Mouse (Mus musculus): Measurements from ENCODE around the gene Lrrc29. TPM values are rescaled to one million over a fixed set of nuclear protein-coding genes. Genes with fewer than 3 reads are reported as not detected.

Gene Lrrc29
- total RNA-seq, 4 experiments from 2014 or later = 0.69 to 1.8 (median 1.1) TPM

GRCm38 (mm10) chr8:105345061-105345975 is 19.2 kb upstream of the Lrrc29 start:
- DNase-seq (ENCODE audit: low spot score) = peak; percentile 62

DNA sequence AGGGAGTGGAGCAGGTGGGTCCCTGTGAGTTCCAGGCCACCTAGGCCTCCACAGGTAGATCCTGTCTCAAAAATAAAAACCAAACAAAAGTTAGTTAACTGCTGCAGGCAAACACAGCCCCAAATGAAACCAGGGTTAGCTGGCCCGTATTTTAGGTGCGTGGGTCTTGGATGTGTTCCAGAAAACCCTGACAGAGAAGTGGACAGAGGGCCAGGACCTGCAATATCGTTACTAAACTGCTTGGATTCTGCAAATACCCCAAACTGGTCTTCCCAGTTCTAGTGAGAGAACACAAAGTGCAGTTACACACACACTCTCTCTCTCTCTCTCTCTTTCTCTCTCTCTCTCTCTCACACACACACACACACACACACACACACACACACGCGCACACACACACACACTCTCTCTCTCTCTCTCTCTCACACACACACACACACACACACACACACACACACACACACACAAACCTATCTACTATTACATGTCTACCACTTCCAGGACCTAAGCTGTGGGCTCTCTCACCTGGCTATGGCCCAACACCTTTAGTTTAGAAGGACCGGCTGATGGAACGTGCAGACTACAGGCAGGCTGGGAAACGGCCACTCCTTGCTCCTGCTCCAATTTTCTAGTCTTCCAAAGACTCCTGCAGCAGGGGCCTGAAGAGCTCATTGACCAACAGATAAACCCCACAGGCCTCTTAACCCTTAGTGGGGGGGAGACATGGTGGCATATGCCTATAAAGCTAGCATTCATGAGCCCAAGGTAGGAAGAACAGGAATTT is 17.9 kb upstream of the Lrrc29 start:
- DNase-seq (ENCODE audit: low spot score) = no peak

DNA sequence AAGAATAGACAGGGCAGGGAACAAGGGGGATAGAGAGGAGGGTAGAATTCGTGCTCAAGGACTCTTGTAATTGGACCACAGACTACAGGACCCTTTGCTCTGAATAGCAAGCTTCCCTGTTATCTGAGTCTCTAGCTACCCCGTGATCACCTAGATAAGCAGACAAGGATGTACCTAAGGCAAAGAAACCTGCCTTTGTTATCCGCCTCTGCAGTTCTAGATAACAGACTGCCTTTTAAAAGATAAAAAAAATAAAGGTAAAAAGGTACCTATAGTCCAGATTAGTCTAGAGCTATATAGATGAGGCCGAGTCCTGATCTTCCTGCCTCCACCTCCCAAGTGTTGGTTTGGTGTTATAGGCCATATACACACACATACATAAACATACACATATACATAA is 16.7 kb upstream of the Lrrc29 start:
- DNase-seq (ENCODE audit: low spot score) = no peak

DNA sequence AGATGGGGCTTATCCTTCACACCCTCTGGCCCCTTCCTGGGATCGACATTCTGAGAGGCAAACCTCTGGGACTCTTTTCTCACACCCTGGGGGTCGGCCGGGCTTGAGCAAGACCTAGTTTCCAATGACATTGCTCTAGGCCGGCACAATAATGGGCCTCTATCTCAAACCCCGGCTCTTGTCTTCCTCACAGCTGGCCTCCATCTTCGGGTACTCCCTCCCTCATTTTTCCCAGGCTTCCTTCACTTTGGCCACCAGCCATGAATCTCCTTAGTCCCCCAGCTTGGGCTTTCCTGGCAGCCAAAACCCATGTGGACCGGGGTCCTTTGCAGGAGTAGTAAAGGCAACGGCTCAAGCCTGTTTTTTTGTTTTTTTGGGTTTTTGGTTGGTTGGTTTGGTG is 15.3 kb upstream of the Lrrc29 start:
- no peak for DNase-seq (ENCODE audit: low spot score)

GRCm38 (mm10) chr8:105339886-105340635 is 14.0 kb upstream of the Lrrc29 start:
- DNase-seq (ENCODE audit: low spot score) = no peak

- no peak for DNase-seq (ENCODE audit: low spot score)
These were observed 12.9 kb upstream of the Lrrc29 start for GRCm38 (mm10) chr8:105338992-105339391.

DNA sequence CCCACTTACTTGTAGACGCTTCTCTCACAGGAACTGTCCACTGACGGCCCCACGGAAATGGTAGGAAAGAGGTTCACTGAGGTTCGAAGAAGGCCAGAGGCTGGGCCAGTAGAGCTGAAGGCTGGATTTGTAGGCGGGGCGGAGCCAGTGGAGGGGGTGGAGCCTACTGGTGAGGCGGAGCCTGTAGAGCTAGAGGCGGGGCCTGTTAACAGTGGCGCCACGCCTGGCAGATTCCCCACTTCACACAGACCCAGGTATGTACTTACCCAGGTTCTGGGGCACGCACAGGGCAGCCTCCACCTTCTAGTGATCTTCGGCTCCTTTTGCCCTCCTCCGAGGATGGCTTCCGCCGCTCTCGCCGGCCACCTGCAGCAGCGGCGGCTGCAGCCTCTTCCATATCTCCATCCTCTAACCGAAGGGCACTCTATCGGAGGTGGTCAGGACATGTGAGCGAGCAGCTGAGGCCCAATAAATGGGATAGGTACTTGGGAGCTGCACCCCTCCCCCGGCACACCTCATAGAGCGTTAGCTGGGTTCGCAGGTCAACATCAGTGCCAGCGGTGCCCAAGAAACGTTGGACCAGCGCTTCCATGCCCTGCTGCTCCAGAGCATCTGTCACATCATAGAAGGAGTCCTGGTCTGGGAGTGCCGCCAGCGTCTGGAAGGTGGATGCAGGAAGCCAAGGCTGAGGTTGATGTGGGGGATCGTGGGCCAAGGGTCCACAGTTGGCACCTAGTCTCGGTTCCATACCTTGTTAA is 10.5 kb upstream of the Lrrc29 start:
- no peak for DNase-seq (ENCODE audit: low spot score)

DNA sequence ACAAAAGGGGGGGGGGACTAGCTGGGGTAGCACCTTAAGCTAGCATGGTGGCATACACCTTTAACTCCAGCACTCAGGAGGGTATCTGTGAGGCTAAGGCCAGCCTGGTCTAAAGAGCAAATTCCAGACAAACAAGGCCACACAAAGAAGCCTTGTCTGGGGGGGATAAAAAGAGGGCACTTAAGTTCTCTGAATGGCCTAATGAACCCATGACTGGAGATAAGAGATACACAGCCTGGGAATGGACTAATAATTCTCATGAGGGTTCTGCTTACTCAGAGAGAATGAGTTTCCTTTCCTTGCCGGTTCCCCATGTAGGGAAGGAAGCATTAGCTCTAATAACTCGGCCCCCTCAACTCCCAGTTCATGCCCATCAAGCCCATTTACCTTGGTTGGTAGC is 6.4 kb upstream of the Lrrc29 start:
- DNase-seq (ENCODE audit: low spot score) = no peak

DNA sequence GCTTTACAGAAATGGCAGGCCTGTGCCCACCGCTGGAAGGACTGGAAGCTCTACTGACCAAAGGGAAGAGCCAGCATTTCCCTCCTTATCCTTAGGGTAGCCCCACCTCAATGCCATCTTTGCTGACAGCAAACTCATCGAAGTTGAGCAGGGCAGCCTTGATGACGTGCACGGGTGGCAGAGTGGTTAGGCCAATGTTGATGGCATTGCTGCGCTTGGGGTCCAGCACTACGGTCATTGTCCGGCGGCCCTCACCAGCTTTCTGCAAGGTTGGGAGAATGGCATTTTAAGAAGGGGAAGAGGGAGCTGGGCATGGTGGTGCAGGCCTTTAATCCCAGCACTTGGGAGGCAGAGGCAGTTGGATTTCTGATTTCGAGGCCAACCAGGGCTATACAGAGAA is 5.9 kb upstream of the Lrrc29 start:
- no peak for DNase-seq (ENCODE audit: low spot score)

GRCm38 (mm10) chr8:105331469-105331868 is 5.4 kb upstream of the Lrrc29 start:
- DNase-seq (ENCODE audit: low spot score) = no peak

GRCm38 (mm10) chr8:105330325-105330724 is 4.2 kb upstream of the Lrrc29 start:
- DNase-seq (ENCODE audit: low spot score) = no peak

DNA sequence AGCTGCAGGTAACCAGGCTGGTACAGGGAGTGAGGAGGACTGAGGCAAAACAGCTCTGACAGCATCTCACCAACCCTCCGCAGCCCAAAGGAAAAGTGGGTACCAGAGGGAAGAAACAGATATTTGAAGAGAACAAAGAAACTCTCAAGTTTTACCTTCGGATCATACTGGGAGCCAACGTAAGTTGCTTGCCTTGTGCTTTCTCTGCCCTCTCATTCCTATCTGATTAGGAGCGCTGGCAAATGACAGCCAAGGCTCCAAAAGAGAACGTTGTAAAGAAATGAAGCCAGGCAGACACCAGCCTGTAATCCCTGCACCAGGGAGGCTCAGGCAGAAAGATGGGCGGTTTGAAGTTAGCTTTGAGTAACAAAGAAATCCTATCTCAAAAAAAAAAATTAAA is 890 bp upstream of the Lrrc29 start:
- no peak for DNase-seq (ENCODE audit: low spot score)

DNA sequence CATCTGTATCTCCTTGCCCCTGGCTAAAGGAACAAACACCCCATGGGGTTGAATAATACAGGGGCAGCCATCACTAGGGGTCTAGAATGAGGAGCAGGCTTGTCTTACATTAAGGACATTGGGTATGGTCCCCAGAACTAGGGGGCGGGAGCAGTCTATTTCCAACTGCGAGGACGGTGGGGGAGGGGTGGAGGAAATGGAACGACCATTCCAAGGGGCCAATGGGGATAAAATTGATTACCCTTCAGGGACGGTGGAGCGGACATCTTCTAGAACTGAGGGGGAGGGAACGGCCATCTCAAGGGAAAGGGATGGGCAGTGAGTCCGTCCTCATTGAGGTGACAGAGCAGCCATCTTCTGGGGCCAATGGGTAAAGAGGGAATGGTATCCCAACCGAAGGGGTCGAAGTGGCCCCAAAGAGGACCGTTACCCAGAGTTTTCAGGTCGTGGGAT is 411 bp downstream of the Lrrc29 start:
- DNase-seq (ENCODE audit: low spot score) = no peak

DNA sequence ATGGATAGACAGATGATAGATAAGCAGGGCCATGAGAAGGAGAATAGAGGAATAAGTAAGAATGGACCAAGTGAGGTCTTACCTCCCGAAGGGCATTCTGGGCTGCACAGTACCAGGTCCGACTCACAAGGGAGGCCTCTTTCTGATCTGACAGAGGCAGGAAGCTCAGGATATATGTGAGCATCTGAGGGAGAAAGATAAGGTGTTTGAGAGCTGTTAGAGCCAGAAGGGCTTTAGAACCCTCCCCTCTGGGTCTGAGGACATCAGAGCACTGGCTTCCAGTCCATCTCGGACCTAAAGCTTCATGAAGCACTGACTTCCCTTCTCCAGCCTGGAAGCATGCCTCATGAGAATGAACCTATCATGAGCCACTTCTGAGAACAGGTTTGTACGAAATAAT is 2.9 kb downstream of the Lrrc29 start:
- no peak for DNase-seq (ENCODE audit: low spot score)

DNA sequence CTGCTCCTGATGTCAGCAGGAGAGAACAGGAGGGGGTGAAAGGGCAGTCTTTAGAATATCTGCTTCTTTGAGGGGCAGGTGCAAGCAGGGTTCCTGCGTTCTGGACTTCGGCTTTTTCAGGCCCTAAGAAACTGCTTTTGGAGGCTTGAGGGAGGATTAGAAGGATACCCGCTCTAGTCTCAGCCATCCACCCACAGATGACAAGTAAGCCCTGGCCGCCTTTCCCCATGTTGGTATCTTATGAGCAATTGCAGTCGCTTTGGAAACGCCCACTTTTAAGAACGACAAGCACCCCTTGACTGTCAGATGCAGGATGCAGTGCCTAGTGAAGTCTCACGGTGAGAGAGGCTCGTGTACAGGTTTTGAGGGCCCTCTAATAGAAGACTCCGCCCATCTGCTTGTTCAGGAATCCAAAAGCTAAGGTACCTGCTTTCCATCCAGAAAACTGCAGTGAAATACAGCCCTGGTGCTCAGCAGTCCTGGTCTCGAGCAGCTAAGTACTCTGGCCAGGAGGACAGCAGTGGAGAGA is 7.4 kb downstream of the Lrrc29 start:
- no peak for DNase-seq (ENCODE audit: low spot score)

DNA sequence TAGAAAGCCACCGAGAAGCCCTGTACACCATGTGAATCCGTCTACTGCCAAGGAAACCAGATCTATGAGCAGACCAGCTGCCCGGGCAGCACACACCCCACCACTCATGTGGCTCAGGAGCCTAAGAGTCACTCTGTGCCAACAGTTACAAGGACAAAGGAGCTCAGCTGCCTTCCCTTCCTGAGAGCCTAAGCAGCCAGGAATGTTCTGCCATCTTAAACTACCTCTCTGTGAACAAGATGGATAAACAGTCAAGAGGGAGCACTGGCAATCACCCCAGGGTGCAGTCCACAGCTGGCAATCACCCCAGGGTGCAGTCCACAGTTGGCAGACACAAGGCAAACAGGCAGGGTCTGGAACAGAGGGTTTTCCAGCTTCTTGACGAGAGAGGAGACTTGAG is 8.1 kb downstream of the Lrrc29 start:
- DNase-seq (ENCODE audit: low spot score) = no peak

DNA sequence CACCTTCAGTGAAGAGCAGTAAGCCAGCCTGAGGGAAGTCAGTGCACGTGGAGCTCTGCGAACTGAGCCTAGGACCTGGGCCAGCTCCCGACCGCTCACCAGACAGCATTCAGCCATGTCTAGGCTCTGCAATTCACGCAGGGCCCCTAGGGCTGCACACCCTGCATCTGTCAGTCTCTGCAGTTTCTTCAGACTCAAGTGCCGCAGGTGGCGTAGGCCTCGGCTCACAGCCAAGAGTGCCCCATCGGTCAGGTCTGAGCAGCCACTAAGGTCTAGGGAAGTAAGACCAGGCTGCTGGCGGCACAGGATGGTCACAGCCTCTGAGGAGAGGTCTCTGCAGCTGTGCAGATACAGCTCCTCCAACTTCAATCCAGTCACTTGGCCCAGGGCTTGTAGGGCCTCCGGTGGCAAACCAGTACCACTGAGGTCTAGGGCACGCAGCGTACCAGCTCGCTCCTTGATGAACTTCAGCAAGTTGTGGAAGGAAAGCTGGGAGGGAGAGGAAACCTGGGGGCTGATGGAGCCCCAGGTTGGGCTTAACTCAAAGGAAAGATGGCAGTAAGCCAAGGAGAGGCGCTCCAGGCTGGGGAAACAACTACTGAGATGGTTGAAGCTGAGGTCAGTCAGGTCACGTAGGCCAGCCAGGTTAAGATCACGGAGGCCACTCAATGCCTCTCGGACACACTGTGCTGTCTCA is 10.9 kb downstream of the Lrrc29 start:
- no peak for DNase-seq (ENCODE audit: low spot score)

- DNase-seq (ENCODE audit: low spot score) = no peak
These were observed 12.3 kb downstream of the Lrrc29 start for GRCm38 (mm10) chr8:105313622-105314402.

GRCm38 (mm10) chr8:105312891-105313481 is 13.1 kb downstream of the Lrrc29 start:
- no peak for DNase-seq (ENCODE audit: low spot score)
